Mouse (Mus musculus) liver, postnatal 0 days (tissue): ENCODE results near the gene Gypa. TPM values are rescaled to one million over a fixed set of nuclear protein-coding genes. Genes with fewer than 3 reads are reported as not detected.

Experiments used
- ATAC-seq: fragments of 200-750 bp; cut with Nextera tagmentation; 2 replicates; pipeline ENCODE4 v1.8.0; 2017; ENCODE audit warnings: mild to moderate bottlenecking, moderate library complexity
- DNase-seq: peaks from one replicate; pipeline ENCODE4 v3.0.0-alpha.2; 2016
- H3K27ac ChIP-seq: fragments of 300-500 bp; sonication (generic); 2 replicates; pipeline ENCODE4 v1.5.1; 2014; ENCODE audit warnings: antibody characterized with exemption, moderate library complexity, mild to moderate bottlenecking, low read depth
- H3K27me3 ChIP-seq: fragments of 300-500 bp; sonication (generic); 2 replicates; pipeline ENCODE4 v1.6.1; 2014; ENCODE audit warnings: low read length, control low read depth, mixed read lengths; ENCODE audit not compliant: insufficient read depth
- H3K36me3 ChIP-seq: fragments of 300-500 bp; sonication (generic); replicated peaks from 2 replicates; pipeline ENCODE4 v1.6.1; 2014; ENCODE audit warnings: mild to moderate bottlenecking, control low read depth, low read length, moderate library complexity, mixed read lengths; ENCODE audit not compliant: insufficient read depth
- H3K4me1 ChIP-seq: fragments of 300-500 bp; sonication (generic); 2 replicates; pipeline ENCODE4 v1.6.1; 2014; ENCODE audit warnings: antibody characterized with exemption, mild to moderate bottlenecking, control low read depth; ENCODE audit not compliant: insufficient read depth
- H3K4me2 ChIP-seq: fragments of 300-500 bp; sonication (generic); 2 replicates; pipeline ENCODE4 v1.6.1; 2014; ENCODE audit warnings: low read depth, mild to moderate bottlenecking, low read length, moderate library complexity, mixed read lengths
- H3K4me3 ChIP-seq: fragments of 300-500 bp; sonication (generic); 2 replicates; pipeline ENCODE4 v1.5.1; 2014; ENCODE audit warnings: low read depth, low read length
- H3K9ac ChIP-seq: fragments of 300-500 bp; sonication (generic); replicated peaks from 2 replicates; pipeline ENCODE4 v1.6.1; 2014; ENCODE audit warnings: mild to moderate bottlenecking, moderate library complexity
- H3K9me3 ChIP-seq: fragments of 300-500 bp; sonication (generic); 2 replicates; pipeline ENCODE4 v1.6.1; 2016; ENCODE audit warnings: mild to moderate bottlenecking, control low read depth, low read length, mixed read lengths
- CTCF ChIP-seq: sonication (generic); IDR thresholded peaks from 2 replicates; pipeline ENCODE4 v1.5.1; 2016; ENCODE audit warnings: antibody characterized with exemption, low read depth
- EP300 ChIP-seq: IDR thresholded peaks from 2 replicates; pipeline ENCODE4 v1.6.1; 2016; ENCODE audit warnings: antibody characterized with exemption, low read depth, mild to moderate bottlenecking
- WGBS: fragments of 180-500 bp; shearing (Covaris S2); extraction: QIAGEN DNeasy Blood & Tissue Kit; methylation state at CpG from one replicate; pipeline ENCODE4 v1.1.7; 2014; ENCODE audit not compliant: insufficient replicate concordance; 5-methylcytosine and 5-hydroxymethylcytosine counted together
- polyA plus RNA-seq: library from polyadenylated mRNA; unstranded; fragments of >200 nt; fragmentation: Nextera tagmentation; extraction: Ambion mirVana; gene quantifications from 2 replicates; pipeline ENCODE4 v1.2.1, GENCODE M21; 2015

The Gypa gene
- polyA plus RNA-seq, 1 experiment from 2014 or later: 278 TPM

DNA sequence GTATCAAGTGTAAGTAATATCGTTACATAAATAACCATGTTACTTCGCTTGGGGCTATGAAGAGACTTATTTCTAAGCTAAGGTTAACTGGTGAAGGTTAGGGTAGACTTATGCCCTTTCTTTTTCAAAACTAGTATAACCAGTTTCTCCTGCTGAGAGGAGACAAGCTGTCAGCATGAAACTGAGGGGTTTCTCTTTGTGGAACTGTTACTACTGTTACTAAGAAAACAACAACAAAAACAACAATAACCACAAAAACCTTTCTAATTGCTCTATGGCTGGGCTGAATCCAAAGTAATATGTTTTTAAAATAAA, 722 bp downstream of the Gypa start:
- TF ChIP-seq CTCF (no peak), EP300 (no peak)
- H3K4me1 ChIP-seq: peaks cover 4% of the 10 kb centered on the region; the same call in 1 of the 2 replicates
- ATAC-seq: peak; percentile 8

GRCm38 (mm10) chr8:80494819-80495218, 1.2 kb downstream of the Gypa start:
- TF ChIP-seq EP300 (no peak), CTCF (no peak)
- peak overlapping the region; percentile 85 for H3K27ac ChIP-seq
- peak; percentile 31 for ATAC-seq
- no peak overlapping the region for H3K4me2 ChIP-seq
- H3K36me3 ChIP-seq: peaks cover 28% of the 10 kb centered on the region
- H3K9me3 ChIP-seq: no peaks in the 10 kb centered on the region
- DNase-seq: peak; percentile 44
- peak overlapping the region; percentile 64 for H3K9ac ChIP-seq
- 51% methylated on average over 5 of the region's 5 CpGs for WGBS
- H3K4me1 ChIP-seq: peaks cover 4% of the 10 kb centered on the region; the same call in 1 of the 2 replicates
- peak overlapping the region; percentile 56 for H3K4me3 ChIP-seq
- H3K27me3 ChIP-seq: no peaks in the 10 kb centered on the region

More for the DNA sequence above, 722 bp downstream of the Gypa start:
- Histone ChIP-seq H3K9me3 (no peaks in the 10 kb centered on the region), H3K27me3 (no peaks in the 10 kb centered on the region), H3K9ac (peak overlapping the region; percentile 63), H3K4me3 (peak overlapping the region; percentile 57), H3K4me2 (no peak overlapping the region; the same call in 1 of the 2 replicates), H3K27ac (peak overlapping the region; percentile 91), H3K36me3 (peaks cover 28% of the 10 kb centered on the region)
- no peak for DNase-seq
- WGBS: 54% methylated on average over 2 of the region's 2 CpGs

DNA sequence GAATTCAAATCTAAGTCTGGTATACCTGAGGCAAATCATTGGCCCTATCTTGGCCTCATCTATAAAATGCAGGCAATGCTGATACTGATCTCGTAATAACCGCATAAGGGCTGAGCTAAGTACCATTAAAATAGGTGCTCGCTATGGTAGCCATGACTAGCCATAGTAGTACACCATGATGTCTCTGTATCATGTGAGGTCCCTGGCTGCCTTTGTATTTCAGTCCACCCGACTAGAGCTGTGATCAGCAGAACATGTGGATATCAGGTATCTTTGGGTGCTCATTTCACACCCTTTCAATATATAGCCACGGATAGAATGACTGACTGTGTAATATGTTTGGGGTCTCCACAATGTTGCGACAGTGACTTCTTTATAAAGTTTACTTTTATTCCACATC, 1.9 kb downstream of the Gypa start:
- peaks cover 28% of the 10 kb centered on the region for H3K36me3 ChIP-seq
- no peak for DNase-seq
- WGBS: 74% methylated on average over 6 of the region's 6 CpGs
- no peaks in the 10 kb centered on the region for H3K27me3 ChIP-seq
- peak overlapping the region; percentile 69 for H3K9ac ChIP-seq
- TF ChIP-seq CTCF: no peak
- no peak for TF ChIP-seq EP300
- H3K9me3 ChIP-seq: no peaks in the 10 kb centered on the region
- ATAC-seq: no peak
- H3K4me2 ChIP-seq: peak overlapping the region; percentile 73
- H3K27ac ChIP-seq: peak overlapping the region; percentile 81
- peaks cover 4% of the 10 kb centered on the region; the same call in 1 of the 2 replicates for H3K4me1 ChIP-seq
- H3K4me3 ChIP-seq: peak overlapping the region; percentile 56

DNA sequence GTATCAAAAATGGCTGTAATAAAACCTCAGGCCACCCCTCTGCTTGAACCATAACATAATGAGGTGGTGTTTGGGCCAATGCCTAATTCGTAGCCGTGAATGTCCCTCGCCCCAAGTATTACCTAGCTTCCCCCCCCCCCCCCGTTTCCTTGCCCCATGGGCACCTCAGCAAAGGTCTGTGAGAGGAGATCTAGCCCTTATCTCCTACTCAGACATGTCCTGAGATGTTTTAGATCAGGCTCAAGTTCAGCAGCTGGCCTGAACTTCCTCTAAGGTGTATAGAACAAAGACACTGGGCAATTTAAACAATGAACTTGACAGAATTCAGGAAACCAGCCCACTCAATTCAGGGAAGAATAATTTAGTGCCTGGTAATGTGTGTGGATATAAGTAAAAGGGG, 3.7 kb downstream of the Gypa start:
- Histone ChIP-seq H3K27ac (peak overlapping the region; percentile 81), H3K9me3 (no peaks in the 10 kb centered on the region), H3K4me1 (peaks cover 4% of the 10 kb centered on the region; the same call in 1 of the 2 replicates), H3K27me3 (no peaks in the 10 kb centered on the region), H3K9ac (peak overlapping the region; percentile 69), H3K36me3 (peaks cover 44% of the 10 kb centered on the region), H3K4me3 (peak overlapping the region; percentile 56), H3K4me2 (peak overlapping the region; percentile 73)
- no peak for ATAC-seq
- 74% methylated on average over 4 of the region's 4 CpGs for WGBS
- TF ChIP-seq CTCF (no peak), EP300 (peak; percentile 55)
- DNase-seq: no peak

GRCm38 (mm10) chr8:80500244-80500643, 6.7 kb downstream of the Gypa start:
- 0 out of 2 replicates have a peak overlapping the region, but pooled peaks have one; percentile 45 for H3K9ac ChIP-seq
- no peaks in the 10 kb centered on the region for H3K4me1 ChIP-seq
- peak overlapping the region; percentile 82 for H3K27ac ChIP-seq
- DNase-seq (peak; percentile 63), ATAC-seq (peak; percentile 94)
- peaks cover 59% of the 10 kb centered on the region for H3K36me3 ChIP-seq
- 43% methylated on average over 2 of the region's 2 CpGs for WGBS
- TF ChIP-seq CTCF (no peak), EP300 (peak; percentile 99)
- H3K4me2 ChIP-seq: peak overlapping the region; percentile 73
- H3K4me3 ChIP-seq: peak overlapping the region; percentile 56
- H3K27me3 ChIP-seq: no peaks in the 10 kb centered on the region
- H3K9me3 ChIP-seq: no peaks in the 10 kb centered on the region

DNA sequence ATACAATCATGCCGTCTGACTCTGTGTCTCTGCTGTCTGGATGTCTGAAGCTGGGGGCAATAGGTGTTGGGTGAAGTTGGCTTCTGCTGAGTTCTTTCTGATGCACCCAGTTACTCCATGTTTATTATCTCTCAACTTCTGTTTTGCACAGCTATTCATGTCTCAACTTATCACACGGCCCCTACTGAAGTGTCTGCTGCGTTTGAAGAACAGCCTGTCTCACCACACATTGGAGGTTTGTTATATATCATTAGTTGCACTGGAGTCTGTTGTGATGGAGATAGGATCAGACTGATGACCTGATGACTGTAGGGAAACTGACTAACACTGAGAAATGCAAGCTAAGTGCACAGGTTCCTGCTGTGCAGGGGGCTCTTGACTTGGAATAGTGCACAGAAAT, 7.2 kb downstream of the Gypa start:
- Histone ChIP-seq H3K4me1 (no peaks in the 10 kb centered on the region), H3K27me3 (no peaks in the 10 kb centered on the region), H3K9ac (peak overlapping the region; percentile 45), H3K36me3 (peaks cover 62% of the 10 kb centered on the region), H3K9me3 (no peaks in the 10 kb centered on the region), H3K27ac (peak overlapping the region; percentile 82), H3K4me2 (peak overlapping the region; percentile 73), H3K4me3 (peak overlapping the region; percentile 56)
- ATAC-seq: peak; percentile 32
- DNase-seq: no peak
- TF ChIP-seq EP300: no peak
- no peak for TF ChIP-seq CTCF
- WGBS: 56% methylated on average over 3 of the region's 3 CpGs

- Histone ChIP-seq H3K4me1 (no peaks in the 10 kb centered on the region), H3K4me3 (peak overlapping the region; percentile 56), H3K36me3 (peaks cover 60% of the 10 kb centered on the region), H3K9ac (peak overlapping the region; percentile 45; the same call in 1 of the 2 replicates), H3K27me3 (no peaks in the 10 kb centered on the region), H3K4me2 (peak overlapping the region; percentile 73), H3K27ac (peak overlapping the region; percentile 82), H3K9me3 (no peaks in the 10 kb centered on the region)
- WGBS: 40% methylated on average over 6 of the region's 6 CpGs
- DNase-seq: peak; percentile 58
- TF ChIP-seq CTCF (no peak), EP300 (peak; percentile 99)
- ATAC-seq: peak; percentile 64
Measured at GRCm38 (mm10) chr8:80501283-80501682, 7.7 kb downstream of the Gypa start.
